Mouse (Mus musculus) liver, embryonic 11.5 days (tissue): ENCODE measurements around the gene Oma1. TPM values are rescaled to one million over a fixed set of nuclear protein-coding genes. Genes with fewer than 3 reads are reported as not detected.

Experiments
- ATAC-seq: fragments of 200-750 bp; cut with Nextera tagmentation; replicated peaks from 2 replicates; pipeline ENCODE4 v1.8.0; 2017; ENCODE audit warnings: moderate number of reproducible peaks, mild to moderate bottlenecking, moderate TSS enrichment, moderate library complexity; ENCODE audit not compliant: low FRiP score
- DNase-seq: peaks from one replicate; pipeline ENCODE4 v3.0.0-alpha.2; 2017; ENCODE audit warnings: low spot score
- H3K27ac ChIP-seq: fragments of 300-500 bp; sonication (generic); 2 replicates; pipeline ENCODE4 v1.5.1; 2014; ENCODE audit warnings: mild to moderate bottlenecking, low read depth, low read length, control low read depth
- H3K27me3 ChIP-seq: fragments of 300-500 bp; sonication (generic); replicated peaks from 2 replicates; pipeline ENCODE4 v1.6.1; 2014; ENCODE audit warnings: low read length, mixed read lengths; ENCODE audit not compliant: control insufficient read depth, insufficient read depth
- H3K36me3 ChIP-seq: fragments of 300-500 bp; sonication (generic); 2 replicates; pipeline ENCODE4 v1.6.1; 2014; ENCODE audit warnings: mild to moderate bottlenecking, low read length, moderate library complexity, mixed read lengths; ENCODE audit not compliant: control insufficient read depth, insufficient read depth
- H3K4me1 ChIP-seq: fragments of 300-500 bp; sonication (generic); replicated peaks from 2 replicates; pipeline ENCODE4 v1.6.1; 2014; ENCODE audit warnings: low read length, mixed read lengths; ENCODE audit not compliant: control insufficient read depth, insufficient read depth
- H3K4me2 ChIP-seq: fragments of 300-500 bp; sonication (generic); 2 replicates; pipeline ENCODE4 v1.6.1; 2014; ENCODE audit warnings: mild to moderate bottlenecking, control low read depth, moderate library complexity
- H3K4me3 ChIP-seq: fragments of 300-500 bp; sonication (generic); 2 replicates; pipeline ENCODE4 v1.5.1; 2014; ENCODE audit warnings: low read depth, low read length, control low read depth
- H3K9ac ChIP-seq: fragments of 300-500 bp; sonication (generic); 2 replicates; pipeline ENCODE4 v1.6.1; 2014; ENCODE audit warnings: low read depth, low read length, control low read depth
- H3K9me3 ChIP-seq: fragments of 300-500 bp; sonication (generic); 2 replicates; pipeline ENCODE4 v1.6.1; 2016; ENCODE audit warnings: low read length, inconsistent platforms, mixed read lengths; ENCODE audit not compliant: control insufficient read depth
- WGBS: fragments of 180-500 bp; shearing (Covaris S2); extraction: QIAGEN DNeasy Blood & Tissue Kit; methylation state at CpG from one replicate; pipeline ENCODE4 v1.1.7; 2014; 5-methylcytosine and 5-hydroxymethylcytosine counted together
- polyA plus RNA-seq: library from polyadenylated mRNA; unstranded; fragments of >200 nt; fragmentation: Nextera tagmentation; extraction: Ambion mirVana; gene quantifications from 2 replicates; pipeline ENCODE4 v1.2.1, GENCODE M21; 2014

Oma1 gene
- polyA plus RNA-seq, 1 experiment from 2014 or later, result 23.5 TPM

- no peaks in the 10 kb centered on the region for H3K9me3 ChIP-seq
- no peak overlapping the region for H3K9ac ChIP-seq
- no peak overlapping the region for H3K27ac ChIP-seq
- no peak for DNase-seq
- no peak for ATAC-seq
- H3K27me3 ChIP-seq, result no peaks in the 10 kb centered on the region
- no peak overlapping the region for H3K4me2 ChIP-seq
- 79% methylated on average over 1 of the region's 1 CpGs for WGBS
- no peaks in the 10 kb centered on the region for H3K4me1 ChIP-seq
- H3K36me3 ChIP-seq, result no peaks in the 10 kb centered on the region
- H3K4me3 ChIP-seq, result no peak overlapping the region
Measured at GRCm38 (mm10) chr4:103303851-103304250, 9.8 kb upstream of the Oma1 start.

DNA sequence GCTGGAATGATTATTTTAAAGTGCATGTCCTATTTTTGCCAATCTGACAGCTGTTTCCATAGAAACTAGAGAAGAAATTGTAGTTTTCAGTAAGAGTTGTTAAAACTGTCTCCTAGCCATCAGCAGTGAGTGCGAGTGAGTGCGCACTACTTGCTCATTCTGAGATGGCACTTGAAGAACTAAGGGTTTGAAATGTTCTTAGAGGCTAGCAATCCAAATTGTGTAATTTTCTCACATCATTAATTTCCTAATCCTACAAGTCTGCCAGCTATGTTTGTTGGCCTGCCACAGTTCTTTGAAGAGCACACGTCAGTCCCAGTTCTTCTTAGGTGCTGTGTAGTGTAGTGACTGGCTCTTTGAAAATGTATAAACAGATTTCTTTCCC lies 906 bp downstream of the Oma1 start:
- Histone ChIP-seq H3K27ac (no peak overlapping the region), H3K27me3 (no peaks in the 10 kb centered on the region), H3K9ac (peak overlapping the region; percentile 80; the same call in 1 of the 2 replicates), H3K4me3 (peak overlapping the region; percentile 74), H3K36me3 (no peaks in the 10 kb centered on the region; the same call in 1 of the 2 replicates), H3K4me2 (peak overlapping the region; percentile 67), H3K9me3 (no peaks in the 10 kb centered on the region), H3K4me1 (no peaks in the 10 kb centered on the region)
- DNase-seq, result no peak
- 63% methylated on average over 3 of the region's 3 CpGs for WGBS
- ATAC-seq, result no peak

DNA sequence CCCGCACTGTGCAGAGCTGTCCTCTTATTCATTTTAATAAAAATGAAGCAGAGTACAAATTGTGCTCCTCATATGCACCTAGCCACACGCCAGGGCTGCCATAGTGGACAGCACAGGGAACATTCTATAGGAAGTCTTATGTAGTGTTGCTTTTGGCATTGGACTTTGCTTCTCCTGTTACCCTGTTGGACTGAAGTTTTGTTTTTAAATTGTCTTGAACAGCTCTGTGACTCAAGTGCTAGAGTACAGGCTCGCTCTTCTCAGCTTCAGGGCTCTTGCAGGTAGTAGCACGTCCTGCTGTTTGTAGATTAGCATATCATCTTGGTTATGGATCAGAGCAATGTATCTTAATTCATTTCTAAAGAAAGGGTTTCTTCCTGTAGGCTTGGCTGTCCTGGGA lies 2.2 kb downstream of the Oma1 start:
- ATAC-seq (no peak), DNase-seq (no peak)
- H3K27ac ChIP-seq, result no peak overlapping the region
- H3K4me1 ChIP-seq, result no peaks in the 10 kb centered on the region
- H3K9me3 ChIP-seq, result no peaks in the 10 kb centered on the region
- no peak overlapping the region for H3K9ac ChIP-seq
- no peaks in the 10 kb centered on the region for H3K27me3 ChIP-seq
- H3K4me2 ChIP-seq, result no peak overlapping the region
- H3K36me3 ChIP-seq, result no peaks in the 10 kb centered on the region; the same call in 1 of the 2 replicates
- 89% methylated on average over 4 of the region's 4 CpGs for WGBS
- H3K4me3 ChIP-seq, result no peak overlapping the region

DNA sequence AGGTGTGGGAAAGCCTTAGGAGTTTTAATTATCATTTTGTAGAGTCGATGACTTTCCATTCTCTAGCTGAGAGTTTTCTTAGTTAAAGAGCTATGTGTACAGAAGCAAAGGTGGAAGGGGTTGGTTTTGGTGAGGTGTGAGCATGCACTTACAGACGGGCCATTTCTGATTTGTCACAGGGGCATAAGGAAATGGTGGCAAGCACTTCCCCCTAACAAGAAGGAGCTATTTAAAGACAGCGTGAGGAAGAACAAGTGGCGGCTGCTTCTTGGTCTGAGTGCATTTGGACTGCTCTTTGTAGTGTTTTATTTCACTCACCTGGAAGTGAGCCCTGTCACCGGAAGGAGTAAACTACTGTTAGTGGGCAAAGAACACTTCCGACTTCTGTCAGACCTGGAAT lies 7.8 kb downstream of the Oma1 start:
- Histone ChIP-seq H3K27ac (no peak overlapping the region), H3K4me1 (no peaks in the 10 kb centered on the region), H3K36me3 (no peaks in the 10 kb centered on the region; the same call in 1 of the 2 replicates), H3K9me3 (no peaks in the 10 kb centered on the region), H3K27me3 (no peaks in the 10 kb centered on the region), H3K9ac (no peak overlapping the region), H3K4me2 (no peak overlapping the region), H3K4me3 (no peak overlapping the region)
- ATAC-seq (no peak), DNase-seq (no peak)
- WGBS, result 73% methylated on average over 6 of the region's 6 CpGs

DNA sequence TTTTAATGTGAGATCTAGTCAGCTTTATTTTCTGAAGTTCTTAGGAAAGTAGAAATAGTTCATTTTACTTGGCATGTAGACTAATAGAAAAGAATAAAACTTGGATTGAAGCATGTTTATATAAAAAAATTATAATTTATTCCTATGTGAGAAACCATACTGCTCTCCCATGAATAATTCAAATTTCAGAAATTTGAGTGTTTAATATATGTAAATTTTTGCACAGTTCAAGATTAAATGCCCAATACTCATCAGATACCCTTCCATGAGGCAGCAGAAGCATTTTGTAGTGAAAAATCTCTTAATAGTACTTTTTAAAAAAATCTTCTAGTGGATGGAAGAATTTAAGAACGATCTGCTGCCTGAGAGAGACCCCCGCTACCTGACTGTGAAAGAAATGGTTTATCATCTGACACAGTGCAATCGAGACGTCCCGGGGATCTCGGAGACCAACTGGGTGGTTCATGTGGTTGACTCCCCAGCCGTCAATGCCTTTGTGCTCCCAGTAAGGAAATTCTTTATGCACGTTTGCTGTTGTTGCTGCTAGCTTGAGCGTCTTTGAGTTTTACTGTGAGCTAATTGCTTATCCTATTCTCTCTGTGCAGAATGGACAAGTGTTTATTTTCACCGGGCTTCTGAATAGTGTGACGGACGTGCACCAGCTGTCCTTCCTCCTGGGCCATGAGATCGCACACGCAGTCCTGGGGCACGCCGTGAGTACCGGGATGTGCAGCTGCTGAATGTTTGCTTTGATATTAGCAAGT lies 11.3 kb downstream of the Oma1 start:
- Histone ChIP-seq H3K4me1 (no peaks in the 10 kb centered on the region), H3K4me2 (no peak overlapping the region), H3K9me3 (no peaks in the 10 kb centered on the region), H3K27me3 (no peaks in the 10 kb centered on the region), H3K36me3 (no peaks in the 10 kb centered on the region), H3K9ac (no peak overlapping the region), H3K4me3 (no peak overlapping the region), H3K27ac (no peak overlapping the region)
- DNase-seq (no peak), ATAC-seq (no peak)
- WGBS, result 79% methylated on average over 17 of the region's 17 CpGs

- no peak for ATAC-seq
- no peaks in the 10 kb centered on the region for H3K27me3 ChIP-seq
- no peaks in the 10 kb centered on the region for H3K9me3 ChIP-seq
- no peak overlapping the region for H3K9ac ChIP-seq
- no peaks in the 10 kb centered on the region for H3K4me1 ChIP-seq
- DNase-seq, result no peak
- peaks cover 4% of the 10 kb centered on the region; the same call in 1 of the 2 replicates for H3K36me3 ChIP-seq
- 60% methylated on average over 3 of the region's 3 CpGs for WGBS
- H3K27ac ChIP-seq, result no peak overlapping the region
- no peak overlapping the region for H3K4me2 ChIP-seq
- no peak overlapping the region for H3K4me3 ChIP-seq
Measured at GRCm38 (mm10) chr4:103326994-103327393, 13.4 kb downstream of the Oma1 start.

DNA sequence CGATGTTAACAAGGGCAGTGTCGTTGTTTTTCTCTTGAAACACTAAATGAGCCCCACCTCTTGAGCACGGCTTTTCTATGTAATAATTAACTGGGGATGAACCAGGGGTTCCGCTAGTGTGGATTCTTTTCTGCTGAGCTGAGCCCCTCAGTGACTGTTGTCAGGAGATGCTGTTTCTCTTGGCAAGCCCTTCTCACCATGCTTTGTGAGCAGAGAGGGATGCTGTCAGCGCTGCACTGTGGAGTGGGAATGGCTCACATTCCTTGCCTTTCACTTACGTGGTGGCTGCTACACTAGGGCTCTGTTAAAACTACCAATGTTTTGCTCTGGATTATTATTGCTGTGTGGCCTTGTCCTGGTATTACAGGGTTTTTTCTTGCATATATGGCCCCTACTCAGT lies 15.7 kb downstream of the Oma1 start:
- Histone ChIP-seq H3K27me3 (no peaks in the 10 kb centered on the region), H3K9me3 (no peaks in the 10 kb centered on the region), H3K36me3 (peaks cover 4% of the 10 kb centered on the region; the same call in 1 of the 2 replicates), H3K27ac (no peak overlapping the region), H3K9ac (no peak overlapping the region), H3K4me2 (no peak overlapping the region), H3K4me3 (no peak overlapping the region), H3K4me1 (no peaks in the 10 kb centered on the region)
- ATAC-seq (no peak), DNase-seq (no peak)
- WGBS, result 79% methylated on average over 6 of the region's 6 CpGs

DNA sequence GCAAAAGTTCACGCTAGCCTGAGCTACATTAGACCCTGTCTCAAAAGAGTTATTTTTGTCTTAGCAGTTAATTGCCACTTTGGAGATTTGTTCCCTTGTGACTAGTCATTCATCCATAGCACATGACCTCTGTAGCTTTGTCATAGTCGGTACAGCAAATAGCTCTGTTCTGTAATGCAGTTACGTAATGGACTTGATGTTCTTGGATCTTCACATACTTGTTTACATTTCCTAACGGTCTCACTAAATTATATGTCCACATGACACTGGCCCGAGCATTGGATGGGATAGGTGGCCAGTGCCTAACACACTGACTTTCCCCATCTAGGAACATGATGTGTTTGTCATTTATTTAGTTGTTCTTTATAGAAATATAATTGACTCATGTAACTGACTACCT lies 21.5 kb downstream of the Oma1 start:
- H3K36me3 ChIP-seq, result peaks cover 4% of the 10 kb centered on the region; the same call in 1 of the 2 replicates
- no peaks in the 10 kb centered on the region for H3K4me1 ChIP-seq
- DNase-seq (no peak), ATAC-seq (no peak)
- no peak overlapping the region for H3K27ac ChIP-seq
- 85% methylated on average over 5 of the region's 5 CpGs for WGBS
- no peaks in the 10 kb centered on the region for H3K9me3 ChIP-seq
- H3K27me3 ChIP-seq, result no peaks in the 10 kb centered on the region
- no peak overlapping the region for H3K9ac ChIP-seq
- no peak overlapping the region for H3K4me3 ChIP-seq
- no peak overlapping the region for H3K4me2 ChIP-seq

DNA sequence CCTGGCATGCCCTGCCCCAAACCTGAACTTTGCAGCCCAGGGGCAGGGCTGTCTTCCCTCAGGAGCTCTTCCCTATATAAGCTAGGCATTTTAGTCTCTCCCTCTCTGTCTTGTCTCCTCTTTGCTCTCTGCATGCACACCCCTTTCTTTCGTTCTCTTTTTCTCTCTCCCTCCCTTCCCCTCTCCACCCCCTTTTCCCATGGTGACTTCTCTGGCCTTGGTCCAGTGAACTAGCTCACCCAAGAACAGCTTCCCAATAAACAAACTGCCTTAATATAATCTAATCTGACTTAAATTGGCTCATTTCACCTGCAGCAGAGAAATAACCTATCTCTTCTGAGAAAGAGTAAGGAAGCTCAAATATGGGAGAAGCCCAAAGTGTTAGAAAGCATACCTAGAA lies 27.1 kb downstream of the Oma1 start:
- no peak overlapping the region for H3K4me3 ChIP-seq

More for the DNA sequence above, 27.1 kb downstream of the Oma1 start:
- Histone ChIP-seq H3K27me3 (no peaks in the 10 kb centered on the region), H3K36me3 (peaks cover 2% of the 10 kb centered on the region; the same call in 1 of the 2 replicates), H3K9ac (no peak overlapping the region), H3K9me3 (no peaks in the 10 kb centered on the region), H3K4me1 (no peaks in the 10 kb centered on the region; the same call in 1 of the 2 replicates), H3K27ac (no peak overlapping the region), H3K4me2 (no peak overlapping the region)
- DNase-seq (no peak), ATAC-seq (no peak)
- WGBS, result 91% methylated on average over 1 of the region's 1 CpGs
